Mouse (Mus musculus): Measurements from ENCODE around the gene Olfr766-ps1.

DNA sequence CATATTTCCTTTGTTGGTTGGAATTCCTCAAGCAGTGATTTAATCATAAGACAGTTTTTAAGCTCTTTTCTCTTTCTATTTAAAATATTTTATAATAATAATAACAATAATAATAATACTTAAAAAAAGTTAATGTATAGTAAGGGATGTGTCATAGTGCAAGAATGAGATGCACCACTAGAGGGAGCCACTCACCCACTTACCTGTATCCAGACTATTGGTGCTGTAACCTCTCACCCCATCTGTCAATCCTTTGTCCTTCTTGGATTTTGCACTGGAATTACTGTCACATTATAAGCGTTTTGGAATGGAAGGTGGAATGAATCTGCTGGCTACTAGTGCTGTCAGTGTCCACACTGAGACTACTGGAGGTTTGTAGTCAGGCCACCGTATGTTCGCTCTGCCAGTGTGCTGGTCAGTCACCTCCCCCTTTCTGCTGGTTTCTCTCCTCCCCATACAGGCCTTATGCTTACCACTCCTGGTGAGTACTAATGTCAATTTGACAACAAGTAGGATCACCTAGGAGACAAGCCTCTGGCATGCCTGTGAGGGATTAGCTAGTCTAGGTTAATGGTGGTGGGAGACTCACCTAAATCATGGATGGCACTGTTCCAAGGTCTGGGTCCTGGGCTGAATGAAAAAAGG lies 42.6 kb downstream of the Olfr766-ps1 start:
- no peak for TF ChIP-seq CTCF (IDR thresholded peaks at IDR 0.05; ENCODE audit: borderline replicate concordance, control insufficient read depth, extremely low read depth, insufficient read depth, low read length, poor library complexity)
- TF ChIP-seq POLR2A (IDR thresholded peaks at IDR 0.05; ENCODE audit: control insufficient read depth, extremely low read depth, insufficient read depth, low read length, poor library complexity), result no peak
